Mouse (Mus musculus) brain, embryonic 14.5 days (tissue): ENCODE measurements at regions not wholly inside any gene's neighbourhood (a gene's known extent, or its start where the extent isn't known, plus 50 kb on each side); places are given as distances from the start of the nearest gene placed in this dataset.

Experiments
- CTCF ChIP-seq: fragments of 200-500 bp; IDR thresholded peaks from 2 replicates; pipeline ENCODE4 v1.5.1; 2012; ENCODE audit warnings: inconsistent platforms, mild to moderate bottlenecking, moderate library complexity, borderline replicate concordance; ENCODE audit not compliant: insufficient read depth, insufficient read length; ENCODE audit errors: extremely low read depth
- POLR2A ChIP-seq: fragments of 200-500 bp; IDR thresholded peaks from 2 replicates; pipeline ENCODE4 v1.6.1; 2012; ENCODE audit warnings: mild to moderate bottlenecking, inconsistent platforms, borderline replicate concordance; ENCODE audit not compliant: poor library complexity, insufficient read depth, insufficient read length, severe bottlenecking; ENCODE audit errors: extremely low read depth

DNA sequence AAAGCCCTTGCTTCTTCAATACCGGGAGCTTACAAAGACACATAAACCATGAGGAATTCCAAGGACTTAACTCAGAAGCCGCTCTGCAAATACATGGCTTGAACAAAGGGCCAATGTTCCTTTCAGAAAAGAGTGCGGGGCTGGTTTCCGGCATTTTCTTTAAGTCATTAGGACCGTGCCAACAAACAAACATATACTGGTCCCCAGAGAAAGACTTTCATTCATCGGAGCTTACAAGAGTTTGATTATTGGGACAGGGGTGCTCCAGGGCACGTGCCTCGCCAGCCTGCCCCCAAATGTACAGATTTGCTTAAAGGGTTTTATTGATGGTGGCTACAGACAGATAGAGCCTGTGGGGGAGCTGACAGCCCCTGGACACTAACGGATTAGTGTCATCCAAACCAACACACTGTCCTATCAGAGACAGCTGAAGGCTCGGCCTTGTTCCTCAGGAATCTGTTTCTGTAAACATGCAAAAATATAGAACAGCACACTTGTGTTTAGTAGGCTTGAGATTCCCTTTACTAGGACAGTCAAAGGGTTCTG lies 169.4 kb downstream of the Gsdmc2 start:
- TF ChIP-seq CTCF = no peak
- TF ChIP-seq POLR2A = no peak
